ENCODE assay signal across 18 mouse cellular contexts in the genomic region with DNA sequence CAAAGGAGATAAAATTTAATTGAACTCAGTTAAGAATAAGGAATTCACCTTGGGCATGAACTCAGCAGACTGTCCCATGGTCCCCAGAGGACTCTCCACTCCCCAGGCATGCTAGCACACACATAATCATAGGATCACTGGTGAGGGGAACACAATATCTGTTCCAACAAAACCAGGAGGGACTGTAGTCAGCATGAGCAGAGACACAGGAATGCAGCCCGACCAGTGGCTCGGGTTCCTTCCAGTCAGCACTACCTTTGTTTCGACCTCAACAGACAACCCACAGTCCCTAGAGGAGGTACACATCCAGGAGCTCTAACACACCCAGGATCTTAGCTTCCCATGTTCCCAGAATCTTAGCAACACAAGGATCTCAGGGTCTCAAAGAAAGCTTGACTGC.
"Had no signal": no experiment of that assay in that cellular context is flagged by ENCODE, and none has a peak within 500 bp of the region (broad histone marks: within the 10 kb centered on the region; RNA-seq: fewer than 3 reads in every experiment).

No protein-coding gene starts in this region.

- H3K4me2 ChIP-seq: lung, embryonic 15.5 days; midbrain, embryonic 11.5 days; midbrain, embryonic 13.5 days; midbrain, embryonic 15.5 days; neural tube, embryonic 12.5 days; stomach, embryonic 15.5 days had no signal

- H3K27me3 ChIP-seq: lung, embryonic 15.5 days; megakaryocyte, embryonic 14.5 days; midbrain, embryonic 13.5 days; midbrain, embryonic 15.5 days; neural tube, embryonic 12.5 days; stomach, embryonic 15.5 days had no signal

- H3K9me3 ChIP-seq: lung, embryonic 15.5 days; midbrain, embryonic 13.5 days; midbrain, embryonic 15.5 days; neural tube, embryonic 12.5 days; stomach, embryonic 15.5 days had no signal

- H3K4me3 ChIP-seq: lung, embryonic 15.5 days; megakaryocyte, embryonic 14.5 days; midbrain, embryonic 13.5 days; midbrain, embryonic 15.5 days; neural tube, embryonic 12.5 days; stomach, embryonic 15.5 days had no signal

- DNase-seq: liver, postnatal 0 days; lung, adult 2 months; lung, postnatal 14 days; lung, postnatal 36 days; right cerebral cortex, postnatal 14 days; thymus, adult 2 months; thymus, postnatal 25 days; thymus, postnatal 4 days had no signal

- ATAC-seq: liver, postnatal 0 days; lung, postnatal 0 days; midbrain, embryonic 13.5 days; midbrain, embryonic 15.5 days had no signal

- H3K27ac ChIP-seq: lung, embryonic 15.5 days; macrophage; midbrain, embryonic 13.5 days; midbrain, embryonic 15.5 days; neural tube, embryonic 12.5 days; stomach, embryonic 15.5 days; stomach, postnatal 0 days had no signal

- H3K4me1 ChIP-seq: lung, embryonic 15.5 days; megakaryocyte, embryonic 14.5 days; midbrain, embryonic 13.5 days; midbrain, embryonic 15.5 days; neural tube, embryonic 12.5 days; stomach, embryonic 15.5 days had no signal

- H3K36me3 ChIP-seq: lung, embryonic 15.5 days; midbrain, embryonic 13.5 days; midbrain, embryonic 15.5 days; neural tube, embryonic 12.5 days; stomach, embryonic 15.5 days had no signal

- H3K9ac ChIP-seq: liver, postnatal 0 days; lung, embryonic 15.5 days; midbrain, embryonic 13.5 days; midbrain, embryonic 15.5 days; neural tube, embryonic 12.5 days; stomach, embryonic 15.5 days had no signal
